Mouse (Mus musculus): ENCODE measurements around the gene Trim15. TPM values are rescaled to one million over a fixed set of nuclear protein-coding genes. Genes with fewer than 3 reads are reported as not detected.

Trim15 gene
- total RNA-seq, 2 experiments from 2014 or later: not detected

- intact Hi-C loops (cut with DNase I): no loop called here
Measured at GRCm38 (mm10) chr17:36874636-36875035, 7.6 kb upstream of the Trim15 start.

GRCm38 (mm10) chr17:36869955-36870810 is 3.2 kb upstream of the Trim15 start:
- intact Hi-C loops (cut with DNase I): no loop called here
- peak in 1 of 2 experiments; percentile 80 for DNase-seq (ENCODE audit: extremely low spot score in 1 of 2, low spot score in 2 of 2)

More at GRCm38 (mm10) chr17:36874636-36875035, 7.6 kb upstream of the Trim15 start:
- DNase-seq (ENCODE audit: extremely low spot score in 1 of 2, low spot score in 2 of 2): no peak

GRCm38 (mm10) chr17:36869284-36869954 is 2.4 kb upstream of the Trim15 start, which contains the start of gene Trim10:
Gene Trim10 (plus strand): TSS chr17:36869574.
- DNase-seq (ENCODE audit: extremely low spot score in 1 of 2, low spot score in 2 of 2): no peak
- intact Hi-C loops (cut with DNase I): no loop called here

- DNase-seq (ENCODE audit: extremely low spot score in 1 of 2, low spot score in 2 of 2): no peak
- intact Hi-C loops (cut with DNase I): no loop called here
Measured at GRCm38 (mm10) chr17:36868836-36869235, 1.8 kb upstream of the Trim15 start.

- intact Hi-C loops (cut with DNase I): no loop called here
- DNase-seq (ENCODE audit: extremely low spot score in 1 of 2, low spot score in 2 of 2): no peak
Measured at GRCm38 (mm10) chr17:36861680-36862079, 5.3 kb downstream of the Trim15 start.

GRCm38 (mm10) chr17:36858181-36858580 is 8.8 kb downstream of the Trim15 start:
- intact Hi-C loops (cut with DNase I): no loop called here

GRCm38 (mm10) chr17:36856236-36856635 is 10.8 kb downstream of the Trim15 start:
- intact Hi-C loops (cut with DNase I): no loop called here
- DNase-seq (ENCODE audit: extremely low spot score in 1 of 2, low spot score in 2 of 2): no peak

More at GRCm38 (mm10) chr17:36858181-36858580, 8.8 kb downstream of the Trim15 start:
- DNase-seq (ENCODE audit: extremely low spot score in 1 of 2, low spot score in 2 of 2): no peak

- intact Hi-C loops (cut with DNase I): no loop called here
- DNase-seq (ENCODE audit: extremely low spot score in 1 of 2, low spot score in 2 of 2): no peak
Measured at GRCm38 (mm10) chr17:36855484-36855883, 11.5 kb downstream of the Trim15 start.

- no peak for DNase-seq (ENCODE audit: extremely low spot score in 1 of 2, low spot score in 2 of 2)
- intact Hi-C loops (cut with DNase I): no loop called here
Measured at GRCm38 (mm10) chr17:36851627-36852026, 15.4 kb downstream of the Trim15 start.

GRCm38 (mm10) chr17:36851200-36851599 is 15.8 kb downstream of the Trim15 start:
- intact Hi-C loops (cut with DNase I): no loop called here
- no peak for DNase-seq (ENCODE audit: extremely low spot score in 1 of 2, low spot score in 2 of 2)

GRCm38 (mm10) chr17:36849992-36850391 is 17.0 kb downstream of the Trim15 start:
- DNase-seq (ENCODE audit: extremely low spot score in 1 of 2, low spot score in 2 of 2): no peak

GRCm38 (mm10) chr17:36848911-36849310 is 18.1 kb downstream of the Trim15 start:
- DNase-seq (ENCODE audit: extremely low spot score in 1 of 2, low spot score in 2 of 2): no peak

More at GRCm38 (mm10) chr17:36849992-36850391, 17.0 kb downstream of the Trim15 start:
- intact Hi-C loops (cut with DNase I): no loop called here

GRCm38 (mm10) chr17:36844725-36845124 is 22.3 kb downstream of the Trim15 start:
- DNase-seq (ENCODE audit: extremely low spot score in 1 of 2, low spot score in 2 of 2): no peak
- intact Hi-C loops (cut with DNase I): no loop called here

More at GRCm38 (mm10) chr17:36848911-36849310, 18.1 kb downstream of the Trim15 start:
- intact Hi-C loops (cut with DNase I): no loop called here

- no peak for DNase-seq (ENCODE audit: extremely low spot score in 1 of 2, low spot score in 2 of 2)
- intact Hi-C loops (cut with DNase I): no loop called here
Measured at GRCm38 (mm10) chr17:36844286-36844719, 22.7 kb downstream of the Trim15 start.

GRCm38 (mm10) chr17:36843696-36844095 is 23.3 kb downstream of the Trim15 start:
- DNase-seq (ENCODE audit: extremely low spot score in 1 of 2, low spot score in 2 of 2): no peak
- intact Hi-C loops (cut with DNase I): no loop called here

- intact Hi-C loops (cut with DNase I): no loop called here
- DNase-seq (ENCODE audit: extremely low spot score in 1 of 2, low spot score in 2 of 2): no peak
Measured at GRCm38 (mm10) chr17:36840961-36841445, 26.0 kb downstream of the Trim15 start.

GRCm38 (mm10) chr17:36839931-36840330 is 27.1 kb downstream of the Trim15 start:
- no peak for DNase-seq (ENCODE audit: extremely low spot score in 1 of 2, low spot score in 2 of 2)
- intact Hi-C loops (cut with DNase I): no loop called here

GRCm38 (mm10) chr17:36839001-36839400 is 28.0 kb downstream of the Trim15 start:
- intact Hi-C loops (cut with DNase I): no loop called here
- DNase-seq (ENCODE audit: extremely low spot score in 1 of 2, low spot score in 2 of 2): no peak

- DNase-seq (ENCODE audit: extremely low spot score in 1 of 2, low spot score in 2 of 2): peak; percentile 96 to 97
- intact Hi-C loops (cut with DNase I): no loop called here
Measured at GRCm38 (mm10) chr17:36836874-36837647, 29.9 kb downstream of the Trim15 start, which contains the start of gene Trim26. Gene Trim26 (plus strand): TSS chr17:36837134.
